Mouse (Mus musculus): ENCODE measurements at regions not wholly inside any gene's neighbourhood (a gene's known extent, or its start where the extent isn't known, plus 50 kb on each side); places are given as distances from the start of the nearest gene placed in this dataset.

GRCm38 (mm10) chr12:109662179-109662578 lies 62.0 kb upstream of the Rtl1 start:
- DNase-seq (ENCODE audit: low read depth, low spot score): no peak

- no peak for DNase-seq (ENCODE audit: low read depth, low spot score)
Observed at GRCm38 (mm10) chr12:109674766-109675165, 74.6 kb upstream of the Rtl1 start.

GRCm38 (mm10) chr12:109694046-109694445 lies 93.9 kb upstream of the Rtl1 start:
- no peak for DNase-seq (ENCODE audit: low read depth, low spot score)

- DNase-seq (ENCODE audit: low read depth, low spot score): peak; percentile 7
Observed at GRCm38 (mm10) chr12:109694801-109695430, 94.8 kb upstream of the Rtl1 start.

DNA sequence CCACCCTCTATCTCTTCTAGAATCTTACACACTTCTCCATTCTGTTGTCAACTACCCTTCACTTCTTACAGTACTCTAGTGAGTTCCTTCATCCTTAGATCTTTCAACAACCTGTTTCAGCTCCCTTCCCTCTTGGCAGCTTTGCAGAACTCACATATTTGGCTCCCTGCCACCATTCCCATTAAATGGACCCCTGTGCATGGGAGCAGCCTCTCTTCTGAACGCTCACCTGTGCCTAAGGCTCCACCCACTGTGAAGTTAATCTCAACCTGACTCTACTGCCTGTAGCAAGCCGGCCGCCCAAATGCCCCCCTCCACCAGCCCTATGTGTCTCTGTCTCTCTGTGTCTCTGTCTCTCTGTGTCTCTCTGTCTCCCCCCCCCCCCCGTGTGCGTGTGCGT lies 106.7 kb upstream of the Rtl1 start:
- DNase-seq (ENCODE audit: low read depth, low spot score): no peak

DNA sequence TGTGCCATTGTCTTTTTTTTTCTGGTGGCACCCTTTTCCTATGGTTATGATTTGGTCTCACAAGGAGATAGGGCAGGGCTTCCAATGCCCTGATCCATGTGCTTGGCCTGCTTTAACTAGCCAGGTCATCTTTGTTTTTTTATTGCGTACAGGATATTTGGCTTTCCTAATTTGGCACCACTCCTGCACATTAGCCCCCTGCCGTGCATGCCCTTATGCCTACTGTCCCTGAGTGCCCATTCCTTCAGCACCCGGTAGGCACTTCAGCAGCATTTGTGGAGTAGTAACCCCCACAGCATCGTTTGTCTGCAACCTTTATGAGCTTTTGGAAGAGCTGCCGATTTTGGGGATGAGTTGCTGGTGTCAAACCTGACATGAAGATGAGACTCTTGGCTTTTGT lies 109.5 kb upstream of the Rtl1 start:
- DNase-seq (ENCODE audit: low read depth, low spot score): no peak

GRCm38 (mm10) chr12:109711392-109711791 lies 111.3 kb upstream of the Rtl1 start:
- no peak for DNase-seq (ENCODE audit: low read depth, low spot score)

DNA sequence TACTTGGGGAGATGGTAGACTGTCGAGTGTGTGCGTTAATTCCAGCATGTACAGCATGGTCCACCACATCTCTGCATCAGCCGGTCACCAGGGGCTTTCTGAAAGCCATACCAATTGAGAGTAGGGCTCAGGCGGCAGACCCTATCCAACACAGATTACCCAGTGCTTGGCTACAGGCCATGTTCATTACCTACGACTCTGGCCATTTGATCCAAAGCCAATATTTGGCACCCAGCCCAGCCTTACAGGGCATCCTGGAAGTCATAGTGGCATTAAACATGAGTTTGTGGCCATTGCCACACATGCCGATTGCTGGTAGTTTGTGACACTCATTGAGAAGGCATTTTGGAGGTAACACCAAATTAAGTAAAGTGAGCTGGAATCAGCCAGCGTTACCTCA lies 111.8 kb upstream of the Rtl1 start:
- DNase-seq (ENCODE audit: low read depth, low spot score): no peak

DNA sequence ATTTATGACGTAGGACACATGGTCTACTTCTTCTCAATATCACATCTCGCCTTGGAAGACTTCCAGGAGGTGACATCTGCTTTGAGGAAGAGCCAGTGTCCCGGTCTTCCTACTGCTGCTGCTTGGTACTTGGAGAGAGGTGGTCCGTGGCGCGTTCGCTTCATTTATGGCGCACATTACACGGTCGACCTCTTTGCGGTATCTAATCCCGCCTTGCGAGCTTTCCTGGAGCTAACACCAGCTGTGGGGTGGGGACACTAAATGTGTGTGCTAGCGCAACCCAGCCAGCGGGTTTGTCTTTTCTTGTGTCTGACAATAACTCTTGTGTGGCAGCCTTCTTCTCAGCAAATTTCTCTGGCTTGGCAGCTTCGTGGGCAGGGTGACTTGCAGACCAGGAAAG lies 112.3 kb upstream of the Rtl1 start:
- DNase-seq (ENCODE audit: low read depth, low spot score): no peak

GRCm38 (mm10) chr12:109713041-109713440 lies 112.9 kb upstream of the Rtl1 start:
- DNase-seq (ENCODE audit: low read depth, low spot score): no peak

GRCm38 (mm10) chr12:109714061-109714460 lies 113.9 kb upstream of the Rtl1 start:
- no peak for DNase-seq (ENCODE audit: low read depth, low spot score)

DNA sequence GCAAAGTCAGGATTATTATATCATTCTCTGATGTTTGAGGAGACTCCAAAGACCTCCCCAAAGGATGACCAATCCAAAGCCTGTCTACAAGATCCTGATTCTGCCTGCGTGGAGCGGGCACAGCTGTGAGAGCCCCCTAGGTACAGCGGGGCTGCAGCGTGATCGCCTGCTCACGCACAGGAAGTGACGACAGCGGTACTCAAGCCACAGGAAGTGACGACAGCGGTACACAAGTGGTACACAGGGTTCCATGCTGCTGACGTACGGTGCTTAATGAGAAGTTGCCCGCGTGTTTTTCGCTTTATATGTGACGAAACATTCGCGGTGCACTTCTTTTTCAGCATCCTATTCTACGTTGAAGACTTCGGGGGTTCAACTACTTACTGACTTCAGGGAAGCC lies 116.9 kb upstream of the Rtl1 start:
- DNase-seq (ENCODE audit: low read depth, low spot score): no peak

GRCm38 (mm10) chr12:109718036-109718435 lies 117.9 kb upstream of the Rtl1 start:
- DNase-seq (ENCODE audit: low read depth, low spot score): no peak

DNA sequence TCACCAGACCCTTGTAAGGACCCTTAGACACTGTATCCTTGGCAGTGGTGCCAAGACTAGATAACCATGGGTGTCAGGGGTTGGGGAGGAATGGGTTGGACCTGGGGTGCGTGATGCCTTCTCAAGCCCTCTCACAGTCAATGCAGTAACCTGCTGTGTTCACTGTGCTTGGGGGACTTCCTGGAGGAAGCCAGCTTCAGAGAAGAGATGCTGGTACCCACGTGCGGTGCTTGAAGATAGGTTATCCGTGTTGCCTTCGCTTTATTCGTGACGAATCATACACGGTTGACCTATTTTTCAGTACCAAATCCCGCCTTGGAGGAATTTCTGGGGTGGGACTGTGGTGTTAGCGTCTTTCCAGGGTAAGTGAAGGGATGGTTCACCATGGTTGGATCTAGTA lies 138.1 kb upstream of the Rtl1 start:
- DNase-seq (ENCODE audit: low read depth, low spot score): no peak

- DNase-seq (ENCODE audit: low read depth, low spot score): no peak
Observed at GRCm38 (mm10) chr12:109738911-109739310, 138.8 kb upstream of the Rtl1 start.

GRCm38 (mm10) chr12:109742486-109742885 lies 142.4 kb upstream of the Rtl1 start:
- no peak for DNase-seq (ENCODE audit: low read depth, low spot score)

GRCm38 (mm10) chr12:109743036-109743650 lies 143.0 kb upstream of the Rtl1 start:
- DNase-seq (ENCODE audit: low read depth, low spot score): no peak

- DNase-seq (ENCODE audit: low read depth, low spot score): no peak
Observed at GRCm38 (mm10) chr12:109744186-109744585, 144.1 kb upstream of the Rtl1 start.

DNA sequence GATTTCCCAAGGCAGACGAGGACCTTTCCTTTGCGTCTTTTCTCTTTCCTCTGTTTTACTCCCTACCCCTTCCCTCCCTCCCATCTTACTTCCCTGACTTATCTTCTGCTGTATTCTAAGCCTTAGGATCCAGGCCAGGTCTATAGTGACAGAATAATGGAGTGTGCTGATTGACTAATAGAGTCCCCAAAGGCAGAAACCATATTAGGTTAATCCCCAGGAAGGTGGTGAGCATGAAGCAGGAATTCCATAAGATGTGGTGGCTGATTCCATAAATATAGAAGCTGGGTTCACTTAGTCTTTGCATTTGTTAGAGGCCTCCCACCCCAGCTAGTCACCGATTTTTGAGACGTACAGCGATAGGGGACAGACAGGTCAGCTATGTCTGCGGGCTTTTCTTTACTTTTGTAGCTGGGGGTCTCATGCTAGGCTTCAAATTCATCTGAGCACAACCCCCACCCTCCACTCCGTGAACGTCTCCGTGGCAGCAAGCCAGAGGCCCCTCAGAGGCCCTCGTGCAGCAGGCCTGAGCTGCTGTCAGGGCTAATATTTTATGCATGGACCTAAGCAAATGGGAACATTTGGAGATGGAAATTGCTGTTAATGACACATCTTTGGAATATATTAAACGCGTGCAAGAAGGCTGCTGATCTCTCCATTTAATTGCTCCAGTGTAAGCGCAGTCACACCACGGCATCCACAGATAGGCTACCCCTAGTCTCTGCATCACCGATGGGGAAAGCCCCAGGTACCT lies 145.8 kb upstream of the Rtl1 start:
- DNase-seq (ENCODE audit: low read depth, low spot score): no peak

- no peak for DNase-seq (ENCODE audit: low read depth, low spot score)
Observed at GRCm38 (mm10) chr12:109747201-109747600, 147.1 kb upstream of the Rtl1 start.

GRCm38 (mm10) chr12:109747776-109748175 lies 147.6 kb upstream of the Rtl1 start:
- DNase-seq (ENCODE audit: low read depth, low spot score): no peak

GRCm38 (mm10) chr12:109748326-109749059 lies 148.4 kb upstream of the Rtl1 start:
- DNase-seq (ENCODE audit: low read depth, low spot score): no peak
